Mouse (Mus musculus): Measurements from ENCODE around the gene Pigk.
"Not testable (repeated sequence)": the region's sequence is repeated elsewhere in the genome, so short reads cannot be mapped to it uniquely, and the experiment has no call there.

Gene Pigk

GRCm38 (mm10) chr3:152713991-152714902 is at the start of gene Pigk:
Pigk (plus strand) TSS chr3:152714100.
- peak; percentile 94 for DNase-seq

GRCm38 (mm10) chr3:152666991-152667355 is 46.9 kb upstream of the Pigk start:
- DNase-seq = peak; percentile 27

GRCm38 (mm10) chr3:152667356-152668211 is 46.3 kb upstream of the Pigk start:
- peak; percentile 68 for DNase-seq

GRCm38 (mm10) chr3:152668239-152668638 is 45.7 kb upstream of the Pigk start, which contains the start of gene Ak5:
Ak5 (minus strand) TSS chr3:152668360.
- no peak for DNase-seq

GRCm38 (mm10) chr3:152668793-152669192 is 45.1 kb upstream of the Pigk start:
- no peak for DNase-seq

- no peak for DNase-seq
Measured at GRCm38 (mm10) chr3:152669783-152670182, 44.1 kb upstream of the Pigk start.

GRCm38 (mm10) chr3:152674663-152675062 is 39.2 kb upstream of the Pigk start:
- DNase-seq = no peak

GRCm38 (mm10) chr3:152688532-152688931 is 25.4 kb upstream of the Pigk start:
- no peak for DNase-seq

- DNase-seq = no peak
Measured at GRCm38 (mm10) chr3:152689105-152689504, 24.8 kb upstream of the Pigk start.

- DNase-seq = no peak
Measured at GRCm38 (mm10) chr3:152694950-152695349, 18.9 kb upstream of the Pigk start.

- no peak for DNase-seq
Measured at GRCm38 (mm10) chr3:152698017-152698416, 15.9 kb upstream of the Pigk start.

- DNase-seq = no peak
Measured at GRCm38 (mm10) chr3:152699261-152699660, 14.6 kb upstream of the Pigk start.

GRCm38 (mm10) chr3:152701536-152701935 is 12.4 kb upstream of the Pigk start:
- DNase-seq = not testable (repeated sequence)

- DNase-seq = peak; percentile 30
Measured at GRCm38 (mm10) chr3:152702274-152702843, 11.5 kb upstream of the Pigk start.

- DNase-seq = no peak
Measured at GRCm38 (mm10) chr3:152705826-152706225, 8.1 kb upstream of the Pigk start.

- no peak for DNase-seq
Measured at GRCm38 (mm10) chr3:152706901-152707300, 7.0 kb upstream of the Pigk start.

- no peak for DNase-seq
Measured at GRCm38 (mm10) chr3:152707321-152707823, 6.5 kb upstream of the Pigk start.

GRCm38 (mm10) chr3:152709936-152710335 is 4.0 kb upstream of the Pigk start:
- peak; percentile 15 for DNase-seq

- DNase-seq = no peak
Measured at GRCm38 (mm10) chr3:152712957-152713356, 943 bp upstream of the Pigk start.

- DNase-seq = no peak
Measured at GRCm38 (mm10) chr3:152721301-152721700, 7.4 kb downstream of the Pigk start.

GRCm38 (mm10) chr3:152722836-152723235 is 8.9 kb downstream of the Pigk start:
- DNase-seq = peak; percentile 15

GRCm38 (mm10) chr3:152724446-152724845 is 10.5 kb downstream of the Pigk start:
- no peak for DNase-seq

GRCm38 (mm10) chr3:152728238-152728637 is 14.3 kb downstream of the Pigk start:
- peak; percentile 17 for DNase-seq
